8 mouse cellular contexts compared by ENCODE assay signal in the genomic region with DNA sequence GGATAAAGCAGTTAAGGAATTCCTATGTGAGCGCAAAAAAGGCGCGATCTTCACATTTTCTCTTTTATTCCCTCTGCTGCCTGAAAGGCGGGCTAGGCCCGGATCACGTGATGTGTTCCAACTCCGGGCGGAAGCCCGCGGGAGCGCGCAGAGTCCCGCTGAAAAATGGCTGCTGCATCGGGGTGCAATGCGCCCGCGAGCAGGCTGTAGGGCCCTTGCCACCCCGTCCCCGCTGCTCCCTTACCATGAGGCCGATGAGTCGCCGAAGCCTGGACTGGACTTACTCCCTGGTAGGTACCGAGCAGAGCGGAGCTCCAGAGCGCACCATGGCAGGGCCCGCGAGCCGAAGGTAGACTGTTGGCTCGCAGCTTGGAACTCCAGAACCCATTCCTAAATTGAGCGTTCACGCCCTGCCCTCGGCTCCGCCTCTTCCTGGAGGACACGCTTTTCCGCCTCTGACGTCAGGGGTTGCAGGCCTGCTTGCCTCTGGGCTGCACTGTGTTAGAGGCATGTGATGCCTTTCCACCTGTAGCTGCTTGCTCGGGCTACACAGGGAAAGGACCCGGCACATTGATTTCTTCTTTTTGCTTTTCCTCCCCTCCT. TPM values are rescaled to one million over a fixed set of nuclear protein-coding genes. Genes with fewer than 3 reads are reported as not detected.
DNase-seq lines count a peak whose midpoint lies in the region; ATAC-seq and TF ChIP-seq lines count a peak whose summit lies in the region.

Gene Smim27, plus strand, starts transcription at position 150 of the 603 bp plus-strand sequence.
Gene Topors, minus strand, starts transcription at position 421 of the 603 bp plus-strand sequence.

- peak within 1 kb of the TSS; percentile 96 for H3K4me2 ChIP-seq in heart, embryonic 11.5 days
- peak within 1 kb of the TSS; percentile 89 for H3K4me2 ChIP-seq in kidney, embryonic 16.5 days (replicated peaks; ENCODE audit: low read depth, low read length)
- H3K4me2 ChIP-seq in myocyte (ENCODE audit: low read depth), result peak within 1 kb of the TSS; percentile 88

- H3ac ChIP-seq in C2C12 (ENCODE audit: control insufficient read depth, insufficient read length, low read depth), result peak within 1 kb of the TSS; percentile 100
- H3ac ChIP-seq in myocyte (ENCODE audit: control insufficient read depth, insufficient read length), result peak within 1 kb of the TSS; percentile 89

- H3K27me3 ChIP-seq in C2C12 (ENCODE audit: control insufficient read depth, insufficient read depth, insufficient read length) (no peaks in the 10 kb centered on the region), myocyte (ENCODE audit: control insufficient read depth, insufficient read depth, insufficient read length) (no peaks in the 10 kb centered on the region)
- no peaks in the 10 kb centered on the region for H3K27me3 ChIP-seq in erythroblast, embryonic 14.5 days (ENCODE audit: control insufficient read depth)
- H3K27me3 ChIP-seq in heart, embryonic 11.5 days (ENCODE audit: control insufficient read depth, insufficient read depth, low read length), result no peaks in the 10 kb centered on the region
- H3K27me3 ChIP-seq in kidney, embryonic 16.5 days (ENCODE audit: insufficient read depth, low read length), result no peaks in the 10 kb centered on the region
- no peaks in the 10 kb centered on the region for H3K27me3 ChIP-seq in liver, adult 2 months (ENCODE audit: control insufficient read depth, insufficient read depth, low read length)
- no peaks in the 10 kb centered on the region for H3K27me3 ChIP-seq in splenic B cell, adult 2 months (ENCODE audit: control insufficient read depth, insufficient read depth, low read length, poor library complexity, severe bottlenecking)

- peak within 1 kb of the TSS; percentile 95 for H3K27ac ChIP-seq in heart, embryonic 11.5 days (ENCODE audit: low read depth, low read length)
- H3K27ac ChIP-seq in kidney, embryonic 16.5 days (ENCODE audit: low read length), result peak within 1 kb of the TSS; percentile 100
- H3K27ac ChIP-seq in liver, adult 2 months (replicated peaks; ENCODE audit: insufficient read depth, low read depth, low read length), result peak within 1 kb of the TSS; percentile 94

- H3K4me3 ChIP-seq in C2C12 (ENCODE audit: insufficient read depth, poor library complexity, severe bottlenecking) (peak within 1 kb of the TSS; percentile 67), myocyte (peak within 1 kb of the TSS; percentile 98)
- peak within 1 kb of the TSS; percentile 96 for H3K4me3 ChIP-seq in erythroblast, embryonic 14.5 days (replicated peaks)
- peak within 1 kb of the TSS; percentile 92 for H3K4me3 ChIP-seq in heart, embryonic 11.5 days (ENCODE audit: low read depth, low read length)
- H3K4me3 ChIP-seq in kidney, embryonic 16.5 days (ENCODE audit: low read length), result peak within 1 kb of the TSS; percentile 84
- H3K4me3 ChIP-seq in liver, adult 2 months (ENCODE audit: insufficient read depth, low read depth, low read length), result peak within 1 kb of the TSS; percentile 92

- ATAC-seq in heart, embryonic 11.5 days (replicated peaks; ENCODE audit: insufficient number of reproducible peaks, low FRiP score, low TSS enrichment), result peak; percentile 92
- peak; percentile 97 for ATAC-seq in kidney, embryonic 16.5 days (ENCODE audit: low FRiP score, low TSS enrichment)

- H3K4me1 ChIP-seq in erythroblast, embryonic 14.5 days (ENCODE audit: control insufficient read depth), result peaks cover 48% of the 10 kb centered on the region
- peaks cover 10% of the 10 kb centered on the region for H3K4me1 ChIP-seq in heart, embryonic 11.5 days (ENCODE audit: control insufficient read depth, insufficient read depth, low read length)
- peaks cover 23% of the 10 kb centered on the region for H3K4me1 ChIP-seq in kidney, embryonic 16.5 days (ENCODE audit: insufficient read depth, low read length)
- H3K4me1 ChIP-seq in liver, adult 2 months (ENCODE audit: control insufficient read depth, insufficient read depth, low read length), result peaks cover 6% of the 10 kb centered on the region

- no peak for TF ChIP-seq CTCF in C2C12 (IDR thresholded peaks at IDR 0.05; ENCODE audit: control insufficient read depth, insufficient read depth, insufficient read length)
- no peak for TF ChIP-seq CTCF in brain, embryonic 14.5 days (IDR thresholded peaks at IDR 0.05; ENCODE audit: borderline replicate concordance, extremely low read depth, insufficient read depth, insufficient read length)
- no peak for TF ChIP-seq CTCF in liver, adult 2 months (IDR thresholded peaks at IDR 0.05; ENCODE audit: low read depth, low read length)

- H3K9ac ChIP-seq in heart, embryonic 11.5 days (ENCODE audit: low read depth, low read length), result peak within 1 kb of the TSS; percentile 82
- H3K9ac ChIP-seq in kidney, embryonic 16.5 days (replicated peaks; ENCODE audit: low read length), result peak within 1 kb of the TSS; percentile 90
- H3K9ac ChIP-seq in liver, adult 2 months (ENCODE audit: low read depth, low read length), result peak within 1 kb of the TSS; percentile 96

- under 1% methylated on average over 38 of the region's 38 CpGs for WGBS in heart, embryonic 11.5 days (ENCODE audit: insufficient replicate concordance)
- 0% methylated on average over 38 of the region's 38 CpGs for WGBS in kidney, embryonic 16.5 days
- WGBS in liver, adult 2 months, result under 1% methylated on average over 38 of the region's 38 CpGs

- DNase-seq in brain, embryonic 14.5 days (ENCODE audit: low read depth), result peak; percentile 99
- peak; percentile 96 for DNase-seq in liver, adult 2 months (ENCODE audit: extremely low read depth, low read depth, low spot score)
- DNase-seq in splenic B cell, adult 2 months (ENCODE audit: low read depth, low spot score), result peak; percentile 95

- TF ChIP-seq POLR2A in brain, embryonic 14.5 days (IDR thresholded peaks at IDR 0.05; ENCODE audit: borderline replicate concordance, extremely low read depth, insufficient read depth, insufficient read length, poor library complexity, severe bottlenecking), result peak; percentile 49; the same call in 1 of the 2 replicates
- TF ChIP-seq POLR2A in liver, adult 2 months (IDR thresholded peaks at IDR 0.05; ENCODE audit: extremely low read depth, insufficient read depth, low read length), result peak; percentile 97
- peak; percentile 94 for TF ChIP-seq POLR2A in myocyte (IDR thresholded peaks at IDR 0.05; ENCODE audit: insufficient read length, low read depth)

- H3K36me3 ChIP-seq in C2C12 (ENCODE audit: control insufficient read depth, insufficient read depth) (peaks cover 66% of the 10 kb centered on the region), myocyte (ENCODE audit: control insufficient read depth, insufficient read depth) (peaks cover 22% of the 10 kb centered on the region)
- peaks cover 50% of the 10 kb centered on the region for H3K36me3 ChIP-seq in erythroblast, embryonic 14.5 days (ENCODE audit: control insufficient read depth)
- H3K36me3 ChIP-seq in heart, embryonic 11.5 days (ENCODE audit: control insufficient read depth, insufficient read depth, low read length), result 0 out of 2 replicates have a peak, but pooled peaks cover 1% of the 10 kb centered on the region
- H3K36me3 ChIP-seq in kidney, embryonic 16.5 days (ENCODE audit: insufficient read depth, low read length), result peaks cover 11% of the 10 kb centered on the region; the same call in 1 of the 2 replicates
- peaks cover 7% of the 10 kb centered on the region; the same call in 1 of the 2 replicates for H3K36me3 ChIP-seq in liver, adult 2 months (ENCODE audit: control insufficient read depth, insufficient read depth, low read length)
- H3K36me3 ChIP-seq in splenic B cell, adult 2 months (ENCODE audit: control insufficient read depth, insufficient read depth, low read length, poor library complexity, severe bottlenecking), result no peaks in the 10 kb centered on the region; the same call in 1 of the 2 replicates

- H3K9me3 ChIP-seq in erythroblast, embryonic 14.5 days (ENCODE audit: control insufficient read depth, low read length), result no peaks in the 10 kb centered on the region
- no peaks in the 10 kb centered on the region for H3K9me3 ChIP-seq in heart, embryonic 11.5 days (replicated peaks; ENCODE audit: control insufficient read depth, low read length)
- H3K9me3 ChIP-seq in kidney, embryonic 16.5 days (ENCODE audit: low read length), result no peaks in the 10 kb centered on the region

- peaks cover 50% of the 10 kb centered on the region for H3K79me2 ChIP-seq in C2C12 (ENCODE audit: control insufficient read depth, insufficient read depth)
- peaks cover 20% of the 10 kb centered on the region; the same call in 1 of the 2 replicates for H3K79me2 ChIP-seq in liver, adult 2 months (ENCODE audit: control insufficient read depth, insufficient read depth, low read length)
- peaks cover 52% of the 10 kb centered on the region for H3K79me2 ChIP-seq in myocyte (ENCODE audit: control insufficient read depth, insufficient read depth)

- peaks cover 46% of the 10 kb centered on the region for H3K79me3 ChIP-seq in C2C12 (ENCODE audit: low read depth)

TF ChIP-seq in C2C12, 6 proteins besides CTCF, POLR2A, EP300 and RAD21 (continues in another document):
- TF ChIP-seq MYOD1 (IDR thresholded peaks at IDR 0.05; ENCODE audit: control insufficient read depth, insufficient read length, low read depth) (no peak), FOSL1 (IDR thresholded peaks at IDR 0.05; ENCODE audit: insufficient read depth, low read length, poor library complexity, severe bottlenecking) (no peak), CEBPB (IDR thresholded peaks at IDR 0.05; ENCODE audit: low read depth) (no peak)

TF ChIP-seq in myocyte, 11 proteins besides CTCF, POLR2A, EP300 and RAD21 (continues in another document):
- TF ChIP-seq MYOG (IDR thresholded peaks at IDR 0.05; ENCODE audit: control insufficient read depth in 1 of 3, insufficient read depth in 1 of 3, insufficient read length in 2 of 3, low read depth in 2 of 3) (peak in 1 of 3 experiments; percentile 26), MYOD1 (IDR thresholded peaks at IDR 0.05; ENCODE audit: control insufficient read depth in 1 of 3, insufficient read length in 2 of 3, low read depth in 2 of 3) (peak in 1 of 3 experiments; percentile 24)

RNA-seq across cellular contexts. Expression of gene Smim27, which starts in this region (rescaled TPM):
- polyA plus RNA-seq in C2C12 (2012; fragmentation: generic; extraction: Trizol) (5.2 TPM), myocyte (2012; fragmentation: generic; extraction: Trizol) (6.2 TPM)
- 4.4 and 7.6 TPM in 2 replicates for polyA plus RNA-seq in brain, embryonic 14.5 days (2012; rRNA removed)
- polyA plus RNA-seq in erythroblast, embryonic 14.5 days (2012), result 2.9 and 3.5 TPM in 2 replicates
- polyA plus RNA-seq in heart, embryonic 11.5 days (2014; fragmentation: Nextera tagmentation; extraction: Ambion mirVana), result 29.0 and 32.0 TPM in 2 replicates
- polyA plus RNA-seq in kidney, embryonic 16.5 days (2015; fragmentation: Nextera tagmentation; extraction: Ambion mirVana), result 30.1 and 31.7 TPM in 2 replicates
- total RNA-seq in liver, adult 2 months (2014; rRNA removed), result 3.0 and 5.7 TPM in 2 replicates
- 28.9 and 29.7 TPM in 2 replicates for polyA plus RNA-seq in liver, adult 2 months (2012; rRNA removed)

RNA-seq across cellular contexts. Expression of gene Topors, which starts in this region (rescaled TPM):
- polyA plus RNA-seq in C2C12 (2012; fragmentation: generic; extraction: Trizol), result 13.2 TPM
- 11.6 and 17.2 TPM in 2 replicates for polyA plus RNA-seq in brain, embryonic 14.5 days (2012; rRNA removed)
- polyA plus RNA-seq in erythroblast, embryonic 14.5 days (2012), result 0.28 and 0.29 TPM in 2 replicates
- polyA plus RNA-seq in heart, embryonic 11.5 days (2014; fragmentation: Nextera tagmentation; extraction: Ambion mirVana), result 34.5 and 35.5 TPM in 2 replicates
- polyA plus RNA-seq in kidney, embryonic 16.5 days (2015; fragmentation: Nextera tagmentation; extraction: Ambion mirVana), result 42.4 and 44.8 TPM in 2 replicates
- 22.4 and 23.1 TPM in 2 replicates for total RNA-seq in liver, adult 2 months (2014; rRNA removed)
- polyA plus RNA-seq in liver, adult 2 months (2012; rRNA removed), result 2.7 and 3.0 TPM in 2 replicates
- polyA plus RNA-seq in myocyte (2012; fragmentation: generic; extraction: Trizol), result 6.7 TPM

Comparison
In these comparisons a context has a peak if more than half of its experiments do, and no peak if none do; other contexts are left out.
1. Peak in every context shown above with its lines: DNase-seq, ATAC-seq, H3K4me3 ChIP-seq and H3K27ac ChIP-seq.